Mouse (Mus musculus): ENCODE data around the gene Dupd1. TPM values are rescaled to one million over a fixed set of nuclear protein-coding genes. Genes with fewer than 3 reads are reported as not detected.

Dupd1 gene
- polyA plus RNA-seq, 1 experiment from 2014 or later = not detected

DNA sequence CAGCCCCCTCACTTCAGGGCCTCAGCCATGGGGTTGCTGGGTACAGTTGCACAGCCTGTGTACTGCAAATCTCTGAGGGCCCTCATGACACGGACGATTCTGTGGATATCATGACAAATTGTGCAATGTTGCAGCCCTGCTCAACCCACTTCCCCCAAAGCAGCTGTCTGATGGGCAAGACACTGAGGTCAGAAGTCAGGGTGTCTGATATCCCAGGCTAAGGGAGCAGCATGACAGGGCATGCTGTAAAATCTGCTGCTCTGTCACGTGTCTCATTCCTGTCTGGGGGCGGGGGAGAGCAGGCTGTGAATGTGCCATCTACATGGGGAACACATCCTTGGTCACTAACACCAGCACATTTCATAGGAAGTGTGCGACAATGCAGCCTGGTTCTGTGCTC, 30.8 kb upstream of the Dupd1 start:
- H3K9me3 ChIP-seq = no peaks in the 10 kb centered on the region
- H3K27ac ChIP-seq = no peak overlapping the region
- H3K4me2 ChIP-seq = no peak overlapping the region
- WGBS = 79% methylated on average over 5 of the region's 5 CpGs
- H3K4me1 ChIP-seq = no peaks in the 10 kb centered on the region
- no peak for ATAC-seq (replicated peaks)
- no peak overlapping the region for H3K9ac ChIP-seq
- H3K27me3 ChIP-seq (replicated peaks) = no peaks in the 10 kb centered on the region
- no peaks in the 10 kb centered on the region for H3K36me3 ChIP-seq (replicated peaks)
- no peak overlapping the region for H3K4me3 ChIP-seq

DNA sequence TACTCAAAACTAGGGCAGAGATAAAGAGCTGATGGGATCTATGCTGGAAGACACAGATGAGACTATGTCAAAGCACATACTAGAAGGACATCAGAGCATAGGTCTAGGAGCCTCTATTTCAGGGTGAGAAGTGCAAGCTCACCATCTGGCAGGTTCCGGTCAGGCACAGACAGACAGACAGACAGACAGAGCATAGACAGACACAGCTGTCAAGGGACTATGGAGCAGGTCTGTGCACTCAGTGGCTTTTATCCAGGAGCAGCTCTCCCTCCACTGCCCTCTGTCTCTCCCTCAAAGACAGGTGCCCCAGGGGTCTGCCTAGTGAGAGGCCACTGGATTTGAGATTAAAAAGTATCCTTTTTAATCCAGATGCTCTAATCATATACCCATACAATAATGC, 29.8 kb upstream of the Dupd1 start:
- no peak overlapping the region for H3K4me3 ChIP-seq
- H3K9me3 ChIP-seq = no peaks in the 10 kb centered on the region
- no peak overlapping the region for H3K27ac ChIP-seq
- H3K27me3 ChIP-seq (replicated peaks) = no peaks in the 10 kb centered on the region
- H3K9ac ChIP-seq = no peak overlapping the region
- H3K4me2 ChIP-seq = no peak overlapping the region
- WGBS = 100% methylated on average over 1 of the region's 1 CpGs
- H3K36me3 ChIP-seq (replicated peaks) = no peaks in the 10 kb centered on the region
- H3K4me1 ChIP-seq = no peaks in the 10 kb centered on the region
- no peak for ATAC-seq (replicated peaks)

DNA sequence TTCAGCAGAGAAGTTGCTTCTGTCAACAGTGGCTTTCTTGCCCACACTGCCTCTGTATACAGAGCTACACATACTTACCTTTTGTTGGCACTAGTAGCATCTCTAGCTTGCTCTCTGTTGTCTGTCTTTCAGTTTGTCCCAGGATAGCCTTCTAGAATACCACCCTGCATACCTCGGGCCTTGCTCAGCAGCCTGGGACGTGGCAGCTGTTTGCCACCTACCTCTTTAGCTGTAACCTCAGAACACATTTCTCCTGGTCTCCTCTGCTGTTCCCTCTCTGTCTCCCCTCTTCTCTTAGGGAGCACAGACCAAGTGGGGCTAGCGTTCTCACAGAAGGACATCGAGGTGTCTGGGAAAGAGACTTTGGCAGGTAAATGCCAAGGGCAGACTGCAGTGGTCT, 28.1 kb upstream of the Dupd1 start:
- Histone ChIP-seq H3K9me3 (no peaks in the 10 kb centered on the region), H3K36me3 (replicated peaks) (no peaks in the 10 kb centered on the region), H3K4me2 (no peak overlapping the region), H3K27ac (no peak overlapping the region), H3K27me3 (replicated peaks) (no peaks in the 10 kb centered on the region), H3K4me3 (no peak overlapping the region), H3K4me1 (no peaks in the 10 kb centered on the region), H3K9ac (no peak overlapping the region)
- no peak for ATAC-seq (replicated peaks)
- 89% methylated on average over 4 of the region's 4 CpGs for WGBS

- Histone ChIP-seq H3K9ac (no peak overlapping the region), H3K4me3 (no peak overlapping the region), H3K27me3 (replicated peaks) (no peaks in the 10 kb centered on the region), H3K36me3 (replicated peaks) (no peaks in the 10 kb centered on the region), H3K4me1 (no peaks in the 10 kb centered on the region), H3K9me3 (no peaks in the 10 kb centered on the region), H3K4me2 (no peak overlapping the region), H3K27ac (no peak overlapping the region)
- ATAC-seq (replicated peaks) = peak; percentile 88
- WGBS = 7% methylated on average over 4 of the region's 4 CpGs
These were observed 27.4 kb upstream of the Dupd1 start for GRCm38 (mm10) chr14:21741786-21742185.

DNA sequence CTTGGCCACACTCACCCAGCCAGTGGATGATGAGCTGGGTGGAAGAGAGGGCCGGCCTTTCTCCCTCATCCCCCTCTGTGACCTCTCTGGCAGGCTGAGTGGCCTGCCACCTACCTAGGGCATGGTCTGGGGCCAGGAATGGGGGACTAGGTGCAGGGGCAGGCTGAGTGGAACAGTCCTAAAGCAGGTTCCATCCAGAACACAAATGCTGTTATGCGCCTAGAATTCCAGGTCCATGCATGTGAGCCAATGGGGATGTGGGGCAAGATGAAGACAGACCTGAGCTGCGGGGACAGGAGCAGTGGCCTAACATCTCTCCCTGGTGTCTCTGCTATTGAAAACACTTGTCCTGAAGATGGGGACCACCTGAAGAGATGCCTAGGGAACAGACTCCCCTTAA, 26.9 kb upstream of the Dupd1 start:
- Histone ChIP-seq H3K4me2 (no peak overlapping the region), H3K4me1 (no peaks in the 10 kb centered on the region), H3K9me3 (no peaks in the 10 kb centered on the region), H3K9ac (no peak overlapping the region), H3K27me3 (replicated peaks) (no peaks in the 10 kb centered on the region), H3K4me3 (no peak overlapping the region), H3K36me3 (replicated peaks) (no peaks in the 10 kb centered on the region), H3K27ac (no peak overlapping the region)
- 91% methylated on average over 3 of the region's 3 CpGs for WGBS
- ATAC-seq (replicated peaks) = no peak

- 92% methylated on average over 7 of the region's 7 CpGs for WGBS
- no peak; the same call in 1 of the 2 replicates for ATAC-seq (replicated peaks)
- Histone ChIP-seq H3K9ac (no peak overlapping the region), H3K4me1 (no peaks in the 10 kb centered on the region), H3K9me3 (no peaks in the 10 kb centered on the region), H3K36me3 (replicated peaks) (no peaks in the 10 kb centered on the region), H3K27me3 (replicated peaks) (no peaks in the 10 kb centered on the region), H3K27ac (no peak overlapping the region), H3K4me3 (no peak overlapping the region), H3K4me2 (no peak overlapping the region)
These were observed 26.0 kb upstream of the Dupd1 start for GRCm38 (mm10) chr14:21740345-21740744.

- H3K9me3 ChIP-seq = no peaks in the 10 kb centered on the region
- WGBS = 92% methylated on average over 15 of the region's 15 CpGs
- H3K9ac ChIP-seq = no peak overlapping the region
- H3K4me1 ChIP-seq = no peaks in the 10 kb centered on the region
- no peak overlapping the region for H3K27ac ChIP-seq
- no peak overlapping the region for H3K4me2 ChIP-seq
- H3K27me3 ChIP-seq (replicated peaks) = no peaks in the 10 kb centered on the region
- no peak for ATAC-seq (replicated peaks)
- no peaks in the 10 kb centered on the region for H3K36me3 ChIP-seq (replicated peaks)
- no peak overlapping the region for H3K4me3 ChIP-seq
These were observed 18.9 kb upstream of the Dupd1 start for GRCm38 (mm10) chr14:21733131-21733905.

DNA sequence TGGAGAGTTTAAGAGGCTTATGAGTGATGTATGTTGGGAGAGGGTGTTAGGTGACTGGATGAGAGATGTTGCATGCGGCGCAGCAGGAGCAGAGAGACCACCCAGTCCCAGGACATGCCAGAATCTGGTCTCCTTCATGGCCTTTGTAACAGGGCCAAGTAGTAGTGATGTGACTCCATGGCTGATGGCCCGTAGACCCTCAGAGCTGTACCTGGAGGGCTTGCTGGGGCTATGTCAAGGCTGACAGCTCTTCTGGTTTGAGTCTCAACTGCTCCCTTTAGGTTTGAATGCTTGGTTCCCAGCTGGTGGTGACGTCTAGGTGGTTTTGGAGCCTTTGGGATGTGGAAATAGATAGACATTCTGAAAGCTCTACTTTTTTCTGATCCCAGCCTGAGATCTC, 15.6 kb upstream of the Dupd1 start:
- WGBS = 94% methylated on average over 4 of the region's 4 CpGs
- no peak for ATAC-seq (replicated peaks)
- Histone ChIP-seq H3K4me2 (no peak overlapping the region), H3K4me1 (no peaks in the 10 kb centered on the region), H3K9me3 (no peaks in the 10 kb centered on the region), H3K4me3 (no peak overlapping the region), H3K27me3 (replicated peaks) (no peaks in the 10 kb centered on the region), H3K27ac (no peak overlapping the region), H3K36me3 (replicated peaks) (no peaks in the 10 kb centered on the region), H3K9ac (no peak overlapping the region)

GRCm38 (mm10) chr14:21729031-21729732, 14.8 kb upstream of the Dupd1 start:
- Histone ChIP-seq H3K9me3 (no peaks in the 10 kb centered on the region), H3K27me3 (replicated peaks) (no peaks in the 10 kb centered on the region), H3K4me2 (no peak overlapping the region), H3K36me3 (replicated peaks) (no peaks in the 10 kb centered on the region), H3K27ac (no peak overlapping the region), H3K4me1 (no peaks in the 10 kb centered on the region), H3K4me3 (no peak overlapping the region), H3K9ac (no peak overlapping the region)
- 84% methylated on average over 6 of the region's 6 CpGs for WGBS
- no peak for ATAC-seq (replicated peaks)

GRCm38 (mm10) chr14:21722021-21722698, 7.8 kb upstream of the Dupd1 start:
- peaks cover 6% of the 10 kb centered on the region for H3K4me1 ChIP-seq
- no peak overlapping the region for H3K4me3 ChIP-seq
- H3K27ac ChIP-seq = no peak overlapping the region
- WGBS = 39% methylated on average over 8 of the region's 8 CpGs
- H3K9ac ChIP-seq = no peak overlapping the region
- no peaks in the 10 kb centered on the region for H3K27me3 ChIP-seq (replicated peaks)
- no peaks in the 10 kb centered on the region for H3K9me3 ChIP-seq
- no peaks in the 10 kb centered on the region for H3K36me3 ChIP-seq (replicated peaks)
- no peak for ATAC-seq (replicated peaks)
- no peak overlapping the region for H3K4me2 ChIP-seq

- H3K9me3 ChIP-seq = no peaks in the 10 kb centered on the region
- H3K36me3 ChIP-seq (replicated peaks) = no peaks in the 10 kb centered on the region
- H3K27ac ChIP-seq = no peak overlapping the region
- no peak overlapping the region for H3K9ac ChIP-seq
- no peak overlapping the region for H3K4me2 ChIP-seq
- H3K4me1 ChIP-seq = peaks cover 6% of the 10 kb centered on the region
- no peaks in the 10 kb centered on the region for H3K27me3 ChIP-seq (replicated peaks)
- no peak overlapping the region for H3K4me3 ChIP-seq
- no peak for ATAC-seq (replicated peaks)
- WGBS = 87% methylated on average over 4 of the region's 4 CpGs
These were observed 6.2 kb upstream of the Dupd1 start for GRCm38 (mm10) chr14:21720430-21721205.

All from midbrain, embryonic 15.5 days (tissue).